Mouse (Mus musculus) neural tube, embryonic 15.5 days (tissue): ENCODE results near the gene Map2. TPM values are rescaled to one million over a fixed set of nuclear protein-coding genes. Genes with fewer than 3 reads are reported as not detected.

Experiments used
- ATAC-seq: fragments of 200-750 bp; cut with Nextera tagmentation; 2 replicates; pipeline ENCODE4 v1.8.0; 2017; ENCODE audit warnings: mild to moderate bottlenecking, moderate TSS enrichment, moderate library complexity; ENCODE audit not compliant: low FRiP score
- H3K27ac ChIP-seq: fragments of 300-500 bp; sonication (generic); replicated peaks from 2 replicates; pipeline ENCODE4 v1.5.1; 2015; ENCODE audit warnings: mild to moderate bottlenecking, inconsistent platforms
- H3K27me3 ChIP-seq: fragments of 300-500 bp; sonication (generic); replicated peaks from 2 replicates; pipeline ENCODE4 v1.6.1; 2015; ENCODE audit warnings: inconsistent platforms
- H3K36me3 ChIP-seq: fragments of 300-500 bp; sonication (generic); 2 replicates; pipeline ENCODE4 v1.6.1; 2015; ENCODE audit warnings: inconsistent platforms
- H3K4me1 ChIP-seq: fragments of 300-500 bp; sonication (generic); 2 replicates; pipeline ENCODE4 v1.6.1; 2015; ENCODE audit warnings: inconsistent platforms
- H3K4me2 ChIP-seq: fragments of 300-500 bp; sonication (generic); 2 replicates; pipeline ENCODE4 v1.6.1; 2015; ENCODE audit warnings: inconsistent platforms, mild to moderate bottlenecking, moderate library complexity
- H3K4me3 ChIP-seq: fragments of 300-500 bp; sonication (generic); replicated peaks from 2 replicates; pipeline ENCODE4 v1.5.1; 2015; ENCODE audit warnings: mild to moderate bottlenecking, inconsistent platforms
- H3K9ac ChIP-seq: fragments of 300-500 bp; sonication (generic); replicated peaks from 2 replicates; pipeline ENCODE4 v1.6.1; 2015; ENCODE audit warnings: mild to moderate bottlenecking, inconsistent platforms
- H3K9me3 ChIP-seq: fragments of 300-500 bp; sonication (generic); replicated peaks from 2 replicates; pipeline ENCODE4 v1.6.1; 2016; ENCODE audit warnings: inconsistent platforms
- WGBS: fragments of 180-500 bp; shearing (Covaris S2); methylation state at CpG from one replicate; pipeline ENCODE4 v1.1.7; 2015; ENCODE audit warnings: mixed read lengths; 5-methylcytosine and 5-hydroxymethylcytosine counted together
- polyA plus RNA-seq: library from polyadenylated mRNA; unstranded; fragments of >200 nt; fragmentation: Nextera tagmentation; extraction: Ambion mirVana; gene quantifications from 2 replicates; pipeline ENCODE4 v1.2.1, GENCODE M21; 2015

Map2 gene
- polyA plus RNA-seq, 1 experiment from 2014 or later, result 359 TPM

- no peak for ATAC-seq
- WGBS, result 30% methylated on average over 3 of the region's 3 CpGs
These were observed 31.8 kb downstream of the Map2 start for GRCm38 (mm10) chr1:66206904-66207303.

GRCm38 (mm10) chr1:66211074-66211791, 36.2 kb downstream of the Map2 start:
- ATAC-seq, result no peak
- no peak overlapping the region for H3K4me2 ChIP-seq
- 58% methylated on average over 7 of the region's 7 CpGs for WGBS
- peaks cover 12% of the 10 kb centered on the region; the same call in 1 of the 2 replicates for H3K4me1 ChIP-seq
- H3K36me3 ChIP-seq, result no peaks in the 10 kb centered on the region
- H3K4me3 ChIP-seq, result no peak overlapping the region
- no peak overlapping the region for H3K9ac ChIP-seq
- no peak overlapping the region for H3K27ac ChIP-seq
- no peaks in the 10 kb centered on the region for H3K27me3 ChIP-seq
- H3K9me3 ChIP-seq, result no peaks in the 10 kb centered on the region

More at GRCm38 (mm10) chr1:66206904-66207303, 31.8 kb downstream of the Map2 start:
- Histone ChIP-seq H3K9me3 (no peaks in the 10 kb centered on the region), H3K27ac (no peak overlapping the region), H3K4me3 (no peak overlapping the region), H3K9ac (no peak overlapping the region), H3K27me3 (no peaks in the 10 kb centered on the region), H3K36me3 (no peaks in the 10 kb centered on the region), H3K4me2 (no peak overlapping the region), H3K4me1 (peaks cover 12% of the 10 kb centered on the region; the same call in 1 of the 2 replicates)

GRCm38 (mm10) chr1:66221497-66221896, 46.4 kb downstream of the Map2 start:
- Histone ChIP-seq H3K4me2 (no peak overlapping the region), H3K36me3 (no peaks in the 10 kb centered on the region), H3K4me1 (peaks cover 34% of the 10 kb centered on the region), H3K4me3 (no peak overlapping the region), H3K27ac (no peak overlapping the region), H3K9me3 (no peaks in the 10 kb centered on the region), H3K27me3 (no peaks in the 10 kb centered on the region), H3K9ac (no peak overlapping the region)
- 19% methylated on average over 4 of the region's 4 CpGs for WGBS
- peak; percentile 49; the same call in 1 of the 2 replicates for ATAC-seq

- ATAC-seq, result no peak
- WGBS, result 5% methylated on average over 1 of the region's 1 CpGs
- no peak overlapping the region for H3K9ac ChIP-seq
- H3K27ac ChIP-seq, result peak overlapping the region; percentile 34; the same call in 1 of the 2 replicates
- H3K4me3 ChIP-seq, result no peak overlapping the region
- no peak overlapping the region for H3K4me2 ChIP-seq
- H3K36me3 ChIP-seq, result no peaks in the 10 kb centered on the region
- H3K4me1 ChIP-seq, result peaks cover 41% of the 10 kb centered on the region
- no peaks in the 10 kb centered on the region for H3K27me3 ChIP-seq
- no peaks in the 10 kb centered on the region for H3K9me3 ChIP-seq
These were observed 48.3 kb downstream of the Map2 start for GRCm38 (mm10) chr1:66223331-66223730.

GRCm38 (mm10) chr1:66226372-66227368, 51.6 kb downstream of the Map2 start:
- Histone ChIP-seq H3K9ac (no peak overlapping the region), H3K4me3 (no peak overlapping the region), H3K4me1 (peaks cover 25% of the 10 kb centered on the region), H3K4me2 (no peak overlapping the region), H3K9me3 (no peaks in the 10 kb centered on the region), H3K27me3 (no peaks in the 10 kb centered on the region), H3K36me3 (no peaks in the 10 kb centered on the region), H3K27ac (peak overlapping the region; percentile 23)
- peak; percentile 43 for ATAC-seq
- WGBS, result 29% methylated on average over 7 of the region's 7 CpGs

GRCm38 (mm10) chr1:66228205-66228604, 53.1 kb downstream of the Map2 start:
- Histone ChIP-seq H3K27ac (no peak overlapping the region), H3K36me3 (no peaks in the 10 kb centered on the region), H3K4me1 (peaks cover 21% of the 10 kb centered on the region), H3K4me3 (no peak overlapping the region), H3K4me2 (no peak overlapping the region), H3K27me3 (no peaks in the 10 kb centered on the region), H3K9ac (no peak overlapping the region), H3K9me3 (no peaks in the 10 kb centered on the region)
- WGBS, result 51% methylated on average over 3 of the region's 3 CpGs
- ATAC-seq, result no peak

GRCm38 (mm10) chr1:66230345-66230744, 55.3 kb downstream of the Map2 start:
- no peak for ATAC-seq
- H3K9ac ChIP-seq, result no peak overlapping the region
- H3K27ac ChIP-seq, result no peak overlapping the region
- H3K4me2 ChIP-seq, result no peak overlapping the region
- no peaks in the 10 kb centered on the region for H3K9me3 ChIP-seq
- H3K4me1 ChIP-seq, result peaks cover 24% of the 10 kb centered on the region
- no peak overlapping the region for H3K4me3 ChIP-seq
- H3K27me3 ChIP-seq, result no peaks in the 10 kb centered on the region
- WGBS, result 96% methylated on average over 3 of the region's 3 CpGs
- no peaks in the 10 kb centered on the region for H3K36me3 ChIP-seq

GRCm38 (mm10) chr1:66231963-66232362, 56.9 kb downstream of the Map2 start:
- ATAC-seq, result no peak
- Histone ChIP-seq H3K4me3 (no peak overlapping the region), H3K27me3 (no peaks in the 10 kb centered on the region), H3K9ac (no peak overlapping the region), H3K27ac (no peak overlapping the region), H3K4me1 (peaks cover 11% of the 10 kb centered on the region; the same call in 1 of the 2 replicates), H3K36me3 (no peaks in the 10 kb centered on the region), H3K9me3 (no peaks in the 10 kb centered on the region), H3K4me2 (no peak overlapping the region)
- WGBS, result 90% methylated on average over 4 of the region's 4 CpGs

GRCm38 (mm10) chr1:66244910-66245309, 69.8 kb downstream of the Map2 start:
- Histone ChIP-seq H3K9me3 (no peaks in the 10 kb centered on the region), H3K27ac (no peak overlapping the region), H3K36me3 (no peaks in the 10 kb centered on the region), H3K27me3 (no peaks in the 10 kb centered on the region), H3K4me1 (peaks cover 4% of the 10 kb centered on the region; the same call in 1 of the 2 replicates), H3K4me2 (no peak overlapping the region), H3K9ac (no peak overlapping the region), H3K4me3 (no peak overlapping the region)
- WGBS, result 56% methylated on average over 1 of the region's 1 CpGs
- ATAC-seq, result no peak

GRCm38 (mm10) chr1:66251649-66252332, 76.7 kb downstream of the Map2 start:
- no peak for ATAC-seq
- WGBS, result 15% methylated on average over 4 of the region's 4 CpGs
- H3K4me3 ChIP-seq, result no peak overlapping the region
- peaks cover 7% of the 10 kb centered on the region for H3K36me3 ChIP-seq
- peak overlapping the region; percentile 10; the same call in 1 of the 2 replicates for H3K27ac ChIP-seq
- no peak overlapping the region for H3K4me2 ChIP-seq
- H3K27me3 ChIP-seq, result no peaks in the 10 kb centered on the region
- H3K9me3 ChIP-seq, result no peaks in the 10 kb centered on the region
- H3K4me1 ChIP-seq, result peaks cover 19% of the 10 kb centered on the region
- no peak overlapping the region for H3K9ac ChIP-seq

GRCm38 (mm10) chr1:66252333-66252724, 77.3 kb downstream of the Map2 start:
- Histone ChIP-seq H3K36me3 (peaks cover 7% of the 10 kb centered on the region), H3K4me2 (no peak overlapping the region), H3K27ac (peak overlapping the region; percentile 10; the same call in 1 of the 2 replicates), H3K27me3 (no peaks in the 10 kb centered on the region), H3K4me3 (no peak overlapping the region), H3K4me1 (peaks cover 16% of the 10 kb centered on the region), H3K9me3 (no peaks in the 10 kb centered on the region), H3K9ac (no peak overlapping the region)
- no peak for ATAC-seq
- WGBS, result 58% methylated on average over 8 of the region's 8 CpGs
